Mouse (Mus musculus) B cell, adult 67 days (primary cell): Measurements from ENCODE around the gene Ddr1. TPM values are rescaled to one million over a fixed set of nuclear protein-coding genes. Genes with fewer than 3 reads are reported as not detected.

Experiments used
- total RNA-seq, 2 experiments: library from RNA; stranded (reverse); gene quantifications; 4 replicates each; pipeline ENCODE4 v1.2.4; 2023

Ddr1 gene
- under 1 TPM in 1 of 2 experiments, not detected in 1; 0.44 TPM for total RNA-seq

DNA sequence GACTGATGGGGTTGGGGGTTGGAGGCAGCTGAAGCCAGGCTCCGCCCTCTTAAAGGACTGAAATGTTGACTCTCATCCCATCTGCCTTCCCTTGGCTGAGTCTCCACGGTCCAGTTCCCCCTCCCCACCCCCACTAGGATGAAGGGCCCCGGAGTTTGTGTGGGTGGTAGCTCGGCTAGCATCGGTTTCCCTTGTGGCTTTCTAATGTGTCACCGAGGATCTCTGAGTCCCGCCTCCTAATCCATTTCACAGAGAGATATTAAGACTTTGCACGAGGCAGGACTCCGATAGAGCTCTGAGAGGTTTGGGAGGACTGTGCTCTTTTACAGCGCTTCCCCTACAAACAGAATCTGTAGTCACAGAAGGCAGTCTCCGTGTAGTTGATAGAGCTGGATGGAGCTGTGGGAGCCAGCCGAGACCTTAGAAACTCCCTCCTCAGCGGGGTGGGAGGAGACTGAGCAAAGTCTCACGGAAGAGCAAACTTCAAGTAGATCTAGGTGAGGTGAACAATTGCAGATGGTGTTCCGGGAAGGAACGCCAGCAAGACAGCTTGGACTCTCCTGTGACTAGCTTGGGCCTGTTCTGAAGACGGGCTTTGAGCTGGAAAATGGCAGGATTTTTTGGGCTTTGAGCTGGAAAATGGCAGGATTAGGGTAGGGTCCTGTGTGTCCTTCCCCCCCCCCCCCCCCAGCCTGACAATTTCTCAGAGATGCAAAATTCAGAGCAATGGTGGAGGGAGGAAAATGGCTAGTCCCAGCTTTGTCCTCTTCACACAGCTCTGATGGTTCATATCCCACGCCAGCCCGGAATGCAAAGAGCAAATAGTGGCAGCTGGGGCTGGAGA is at the start of gene Ddr1:
Gene Ddr1 (minus strand): TSS at position 1 of the 844 bp plus-strand sequence.

DNA sequence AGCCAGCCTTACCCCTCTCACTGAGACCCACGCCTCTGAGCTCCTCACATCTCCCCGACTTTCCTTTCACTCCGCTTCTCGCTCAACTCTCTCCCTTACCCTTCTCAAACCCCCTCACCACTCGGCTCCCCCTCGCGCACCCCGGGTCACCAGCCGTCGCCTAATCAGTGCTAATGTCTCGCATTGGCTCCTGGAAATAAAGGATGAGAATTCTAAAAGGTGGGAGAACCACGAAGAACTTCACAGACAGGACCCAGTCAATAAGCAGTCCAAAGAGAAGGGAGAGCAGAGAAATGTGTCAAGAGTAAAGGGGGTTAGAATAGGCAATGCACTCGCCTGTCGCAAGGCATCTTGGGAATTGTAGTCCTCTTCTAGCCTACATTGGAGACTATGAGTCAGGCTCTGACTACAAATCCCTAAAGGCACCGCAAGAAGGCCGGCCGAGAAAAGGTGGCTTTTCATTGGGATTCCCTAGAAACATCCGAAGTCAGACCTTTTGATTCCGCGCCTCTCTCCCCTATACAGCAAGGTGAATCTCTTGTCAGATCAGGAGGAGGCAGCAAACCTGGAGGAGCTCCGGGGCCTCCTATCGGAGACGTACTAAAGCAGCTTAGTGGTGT is 30.9 kb downstream of the Ddr1 start, which contains the start of gene Gtf2h4:
Gene Gtf2h4 (minus strand): TSS at position 324 of the 620 bp plus-strand sequence.

DNA sequence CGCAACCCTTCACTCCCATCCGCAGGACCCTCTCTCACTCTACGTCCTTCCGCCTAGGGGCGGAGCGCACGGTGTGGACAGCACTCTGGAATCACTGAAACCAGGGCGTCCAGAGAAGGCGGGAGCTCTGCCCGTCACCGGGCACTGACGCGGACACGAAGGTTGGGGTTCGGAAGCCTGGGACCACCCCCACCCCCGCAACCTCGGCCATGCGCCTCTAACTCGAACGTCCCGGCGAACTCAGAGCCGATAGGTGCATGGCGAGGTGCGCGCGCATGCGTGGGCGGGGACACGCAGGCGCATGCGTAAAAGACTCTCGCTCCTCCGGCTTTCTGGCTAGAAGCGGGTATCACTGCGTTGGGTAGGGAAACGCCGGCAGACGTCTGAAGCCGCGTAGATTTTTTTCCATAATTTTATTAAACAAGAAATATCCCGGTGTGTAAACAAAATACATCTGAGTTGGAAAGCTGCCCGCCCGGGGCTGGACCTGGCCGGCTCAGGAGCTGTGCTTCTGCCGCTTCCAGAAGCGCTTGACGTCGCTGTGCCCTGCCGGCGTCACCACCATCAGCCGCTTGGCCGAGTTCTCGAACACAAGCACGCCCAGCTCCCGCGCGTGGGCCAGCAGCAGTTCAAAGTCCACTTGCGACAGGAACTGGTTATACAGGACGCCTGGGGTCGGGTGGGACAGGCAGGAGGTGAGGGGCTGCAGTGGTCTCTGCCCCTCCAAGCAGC is 36.9 kb downstream of the Ddr1 start, which contains the start of gene Vars2:
Gene Vars2 (minus strand): TSS at position 259 of the 732 bp plus-strand sequence.

DNA sequence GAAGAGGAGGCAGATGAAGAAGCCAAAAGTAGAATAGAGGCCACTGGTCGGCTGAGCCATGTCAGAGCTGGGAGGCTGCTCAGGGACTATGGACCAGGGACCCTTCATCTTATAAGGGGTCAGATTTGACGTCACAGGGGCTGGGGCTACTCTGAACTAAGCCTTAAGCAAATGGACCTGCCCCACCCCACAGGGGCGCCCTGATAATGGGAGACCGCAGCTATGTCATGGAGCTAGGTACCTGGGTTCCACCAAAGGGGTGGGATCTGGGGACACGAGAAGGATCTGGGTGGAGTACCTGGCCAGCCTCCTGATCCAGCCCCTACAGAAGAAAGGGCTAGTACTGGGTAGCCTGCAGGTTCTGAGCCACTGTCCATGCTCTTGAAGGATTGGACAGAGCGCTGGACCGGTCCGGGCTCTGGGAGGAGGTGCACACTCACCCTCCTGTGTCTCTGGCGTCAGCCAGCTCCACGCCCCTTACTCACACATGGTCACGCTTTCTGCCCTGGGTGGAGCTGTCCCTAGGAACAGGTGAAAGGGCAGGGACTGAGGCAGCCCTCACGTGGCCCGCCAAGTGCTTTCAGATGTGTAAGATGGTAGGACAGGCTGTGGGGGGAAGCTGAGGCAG is 60.7 kb downstream of the Ddr1 start, which contains the start of gene Mucl3:
Gene Mucl3 (minus strand): TSS at position 87 of the 628 bp plus-strand sequence.

Other genes with a start within 250 kb of the Ddr1 start
- gene H2-Q10, start 234.5 kb downstream of the Ddr1 start, total RNA-seq, result 10 to 100 TPM; 53.7 to 58.6 TPM
- 1 to 10 TPM in 1 of 2 experiments, under 1 TPM in 1; 0.42 to 1.7 TPM for gene Pou5f1, start 198.6 kb downstream of the Ddr1 start, total RNA-seq
- 1 to 10 TPM; 3.7 to 4.6 TPM for gene Tcf19, start 187.8 kb downstream of the Ddr1 start, total RNA-seq
- 10 to 100 TPM; 12.4 TPM for gene Cchcr1, start 187.5 kb downstream of the Ddr1 start, total RNA-seq
- gene Psors1c2, start 171.4 kb downstream of the Ddr1 start, total RNA-seq, result under 1 TPM in 1 of 2 experiments, not detected in 1; 0.90 TPM
- not detected for gene Cdsn, start 152.5 kb downstream of the Ddr1 start, total RNA-seq
- not detected for gene 2300002M23Rik, start 137.2 kb downstream of the Ddr1 start, total RNA-seq
- not detected for gene Sfta2, start 103.1 kb downstream of the Ddr1 start, total RNA-seq
- not detected for gene Gm9573, start 78.0 kb downstream of the Ddr1 start, total RNA-seq
- gene Mucl3, start 60.9 kb downstream of the Ddr1 start, total RNA-seq, result not detected
- 10 to 100 TPM; 46.4 to 58.1 TPM for gene Vars2, start 37.0 kb downstream of the Ddr1 start, total RNA-seq
- 10 to 100 TPM; 16.1 to 23.9 TPM for gene Gtf2h4, start 30.9 kb downstream of the Ddr1 start, total RNA-seq
- gene Ier3, start 117.1 kb upstream of the Ddr1 start, total RNA-seq, result not detected
- gene Flot1, start 118.6 kb upstream of the Ddr1 start, total RNA-seq, result 10 to 100 TPM; 19.9 to 23.4 TPM
- gene Tubb5, start 133.7 kb upstream of the Ddr1 start, total RNA-seq, result 100 to 1,000 TPM; 257 to 280 TPM
- 10 to 100 TPM; 83.9 to 84.1 TPM for gene Mdc1, start 136.9 kb upstream of the Ddr1 start, total RNA-seq
- 100 to 1,000 TPM in 1 of 2 experiments, 10 to 100 TPM in 1; 99.6 to 102 TPM for gene Nrm, start 156.7 kb upstream of the Ddr1 start, total RNA-seq
- gene Ppp1r18, start 161.0 kb upstream of the Ddr1 start, total RNA-seq, result 100 to 1,000 TPM; 217 to 237 TPM
- gene Dhx16, start 175.2 kb upstream of the Ddr1 start, total RNA-seq, result 100 to 1,000 TPM; 127 to 137 TPM
- gene 2310061I04Rik, start 192.8 kb upstream of the Ddr1 start, total RNA-seq, result 10 to 100 TPM; 28.5 to 31.3 TPM
- 10 to 100 TPM; 20.6 to 26.6 TPM for gene Atat1, start 205.5 kb upstream of the Ddr1 start, total RNA-seq
- 10 to 100 TPM; 62.1 to 71.1 TPM for gene Mrps18b, start 211.8 kb upstream of the Ddr1 start, total RNA-seq
- 100 to 1,000 TPM; 193 to 197 TPM for gene Ppp1r10, start 211.8 kb upstream of the Ddr1 start, total RNA-seq